Mouse (Mus musculus): Measurements from ENCODE around the gene Dynlt1f. TPM values are rescaled to one million over a fixed set of nuclear protein-coding genes. Genes with fewer than 3 reads are reported as not detected.
"Not testable (repeated sequence)": the region's sequence is repeated elsewhere in the genome, so short reads cannot be mapped to it uniquely, and the experiment has no call there.

Gene Dynlt1f
- total RNA-seq, 2 experiments from 2014 or later: 122 to 127 TPM

DNA sequence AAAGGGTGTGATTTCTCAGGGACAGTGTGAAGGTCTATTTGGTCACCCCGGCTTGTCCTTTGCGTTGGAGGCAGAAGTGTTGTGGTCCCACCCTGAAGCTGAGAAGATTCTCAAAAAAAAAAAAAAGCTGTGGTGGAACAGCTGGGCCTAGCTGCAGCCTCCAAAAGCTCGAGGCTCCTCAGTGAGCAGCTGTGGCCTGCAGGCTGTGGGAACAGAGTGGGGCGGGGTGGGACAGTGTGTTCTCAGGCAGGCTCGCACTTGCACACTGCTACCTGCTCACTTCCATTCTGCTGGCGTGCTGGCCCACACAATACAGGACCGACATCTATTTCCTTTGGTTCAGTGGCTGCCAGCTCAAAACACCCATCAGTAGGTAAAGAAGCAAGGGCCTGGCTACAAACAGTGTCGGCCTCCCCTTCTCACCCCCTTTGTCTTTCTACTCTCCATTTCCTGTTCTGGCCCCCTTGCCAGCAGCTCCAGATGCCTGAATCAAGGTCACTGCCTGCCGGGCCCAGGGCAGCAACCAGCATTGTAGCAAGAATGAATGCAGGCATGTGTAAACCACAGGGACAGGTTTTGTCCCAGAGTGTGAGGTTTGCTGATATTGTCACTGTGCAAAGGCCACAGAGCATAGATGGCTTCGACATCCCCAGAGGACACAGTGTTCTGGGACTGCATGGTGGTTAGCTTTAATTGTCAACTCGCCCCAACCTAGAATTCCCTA lies 5.6 kb upstream of the Dynlt1f start:
- peak; percentile 29 for DNase-seq

DNA sequence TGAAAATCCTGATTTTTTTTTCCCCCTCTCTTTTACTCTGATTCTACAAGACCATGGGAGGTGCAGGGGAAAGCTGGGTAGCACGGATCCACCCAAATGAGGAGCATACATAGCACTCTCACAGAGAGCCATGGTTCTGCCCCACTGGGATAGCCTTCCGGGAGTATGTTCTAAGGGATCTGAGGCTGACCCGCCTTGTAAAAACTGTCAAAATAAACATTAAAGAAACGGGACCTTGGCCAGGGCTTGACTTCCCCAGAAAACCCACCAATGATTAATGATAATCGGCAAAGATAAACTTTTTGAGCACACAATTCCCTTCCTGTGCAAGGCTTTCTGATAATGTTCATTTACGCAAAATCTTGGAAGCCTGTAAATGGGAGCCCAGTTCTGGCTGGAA lies 4.9 kb upstream of the Dynlt1f start:
- not testable (repeated sequence) for DNase-seq

DNA sequence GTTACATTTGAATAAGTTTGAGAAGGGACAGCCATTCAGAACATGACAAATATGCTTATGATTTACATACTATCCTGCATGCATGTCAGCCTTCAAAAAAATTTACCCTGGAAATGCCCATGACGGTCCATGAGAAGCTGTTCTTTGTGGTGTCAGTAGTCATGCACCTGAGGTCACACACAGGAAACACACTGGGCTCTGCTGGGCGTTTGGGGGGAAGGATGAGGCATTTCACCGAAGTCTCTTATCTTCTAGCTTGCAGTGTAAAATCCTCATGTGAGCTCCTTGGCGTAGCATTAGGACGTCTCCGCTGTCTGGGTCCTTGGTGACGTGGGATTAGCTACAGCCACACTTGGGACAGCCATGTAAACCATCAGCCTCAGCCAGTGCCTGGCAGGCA lies 3.1 kb upstream of the Dynlt1f start, which contains the start of gene Sytl3:
Sytl3 (plus strand) TSS at position 293 of the 400 bp plus-strand sequence.
- DNase-seq: not testable (repeated sequence)

DNA sequence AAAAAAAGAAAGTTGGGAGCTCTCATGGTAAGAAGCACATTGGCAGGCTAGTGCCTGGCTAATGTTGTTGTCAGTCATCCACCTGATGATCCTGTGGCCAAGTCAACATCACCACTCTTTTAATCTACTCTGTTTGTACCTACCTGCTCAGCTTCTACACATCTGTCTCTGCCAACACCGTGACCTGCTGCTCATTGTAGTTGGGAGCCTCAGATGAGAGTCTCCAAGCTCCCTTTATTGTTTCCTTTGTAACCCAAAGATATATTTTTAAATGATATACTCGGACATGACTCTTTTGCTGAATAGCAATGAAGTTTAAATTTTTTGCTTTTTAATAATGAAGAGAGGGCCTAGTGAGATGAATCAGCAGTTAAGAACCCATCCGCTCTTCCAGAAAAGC lies 771 bp upstream of the Dynlt1f start:
- DNase-seq: not testable (repeated sequence)

DNA sequence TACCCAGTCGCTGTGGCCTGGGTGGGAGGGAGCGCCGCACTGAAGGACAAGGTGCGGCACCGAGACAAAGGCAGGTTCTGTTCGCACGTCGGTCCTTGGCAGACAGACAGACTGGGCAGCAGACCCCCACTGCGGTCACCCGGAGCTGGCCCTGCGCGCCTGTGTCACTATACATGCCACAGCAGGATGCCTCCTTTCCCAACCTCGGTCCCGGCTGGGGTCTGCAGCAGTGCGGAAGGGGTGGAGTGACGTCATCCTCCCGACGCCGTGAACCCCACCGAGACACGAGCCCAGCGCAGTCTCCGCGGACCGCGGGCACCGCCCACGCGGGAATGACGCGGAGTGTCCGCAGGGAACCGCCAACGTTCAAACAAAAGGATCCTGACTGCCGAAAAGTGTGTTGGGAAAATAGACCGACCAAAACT lies 601 bp downstream of the Dynlt1f start:
- DNase-seq: peak; percentile 73

DNA sequence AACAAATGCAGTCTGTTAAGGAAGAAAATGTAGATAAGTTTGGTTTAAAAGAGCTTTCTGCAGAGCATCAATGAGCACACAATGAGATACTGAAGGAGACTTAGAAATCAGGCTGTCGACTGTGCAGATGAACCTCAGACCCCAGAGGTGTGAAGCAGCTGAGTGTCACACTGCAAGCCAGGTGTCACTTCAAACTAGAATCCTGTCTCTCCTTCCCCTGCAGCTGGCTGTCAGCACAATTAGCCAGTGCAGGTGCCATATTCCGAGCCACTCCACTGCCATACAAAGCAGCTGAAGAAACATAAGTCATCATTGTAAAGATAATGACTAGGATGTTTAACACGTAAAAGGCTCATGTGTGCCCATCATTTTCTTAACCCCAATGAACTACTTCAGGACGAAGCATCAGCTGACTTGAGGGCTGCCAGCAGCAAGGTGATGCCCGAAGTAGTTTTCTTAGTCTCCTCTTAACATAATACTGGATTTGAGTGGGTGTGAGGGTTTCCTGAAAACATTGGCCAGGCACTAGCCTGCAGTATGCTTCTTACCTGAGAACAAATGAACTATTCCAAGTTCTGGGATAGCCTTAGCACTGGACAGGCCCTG lies 2.3 kb downstream of the Dynlt1f start:
- DNase-seq: not testable (repeated sequence)

DNA sequence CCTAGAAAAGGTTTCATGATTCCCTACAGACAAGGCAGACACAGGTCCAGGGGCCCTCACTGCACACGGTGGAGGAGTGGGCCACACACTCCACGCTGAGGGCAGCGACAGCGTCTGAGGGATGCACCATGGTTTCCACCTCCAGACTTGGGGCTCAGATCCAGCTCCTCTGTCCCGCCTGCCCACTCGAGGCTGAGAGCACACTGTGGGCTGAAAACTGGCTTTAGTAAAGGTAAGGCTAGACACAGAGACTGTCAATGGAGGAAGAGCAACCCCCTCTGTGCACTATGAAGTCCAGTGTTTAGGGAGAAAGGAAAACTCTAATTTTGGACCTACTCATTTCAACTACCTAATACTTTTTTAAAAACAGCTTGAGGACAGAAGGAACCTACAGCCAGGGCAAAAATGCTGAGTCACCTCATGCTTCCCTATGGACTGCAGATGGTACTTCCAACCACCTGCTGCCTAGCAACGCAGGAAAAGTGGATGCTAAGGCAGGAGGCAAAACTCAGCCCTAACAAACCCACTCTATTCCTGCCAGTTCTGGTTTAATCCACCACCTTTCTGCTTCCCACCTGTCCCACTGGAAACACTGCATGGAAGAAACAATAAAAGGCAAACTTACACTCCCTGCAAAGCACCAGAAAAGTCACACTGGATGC lies 4.7 kb downstream of the Dynlt1f start:
- DNase-seq: not testable (repeated sequence)

DNA sequence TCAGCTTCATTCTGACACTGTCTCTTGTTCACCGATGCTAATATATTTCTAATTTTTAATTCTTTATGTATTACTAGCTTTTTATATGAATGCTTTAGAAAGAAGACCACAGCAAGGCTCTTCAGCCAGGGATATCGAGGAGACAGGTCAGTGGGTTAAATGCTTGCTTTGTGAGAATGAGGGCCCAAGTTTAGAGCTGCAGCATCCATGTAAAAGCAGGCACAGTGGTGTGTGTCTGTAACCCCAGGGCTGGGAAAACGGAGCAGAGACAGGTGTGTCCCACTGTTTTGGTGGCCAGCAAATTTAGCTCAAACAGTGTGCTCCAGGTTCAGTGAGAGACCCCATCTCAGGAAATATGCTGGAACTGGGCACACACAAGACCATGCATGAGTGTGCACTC lies 8.2 kb downstream of the Dynlt1f start:
- DNase-seq: not testable (repeated sequence)

DNA sequence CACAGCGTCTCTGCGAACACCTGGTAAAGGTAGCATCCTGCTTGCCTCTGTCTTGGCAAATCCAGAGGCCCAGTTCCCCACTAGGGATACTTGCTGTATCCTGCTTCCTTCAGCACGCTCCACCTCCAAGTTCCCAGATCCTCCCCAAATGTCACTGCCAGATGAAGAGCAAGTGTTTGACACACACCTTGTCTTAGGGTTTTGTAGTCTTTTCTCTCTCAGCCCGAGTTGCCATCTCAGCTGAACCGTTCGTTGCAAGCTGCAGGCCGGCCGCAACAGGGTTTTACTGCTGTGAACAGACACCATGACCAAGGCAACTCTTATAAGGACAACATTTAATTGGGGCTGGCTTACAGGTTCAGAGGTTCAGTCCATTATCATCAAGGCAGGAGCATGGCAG lies 8.9 kb downstream of the Dynlt1f start:
- DNase-seq: not testable (repeated sequence)

DNA sequence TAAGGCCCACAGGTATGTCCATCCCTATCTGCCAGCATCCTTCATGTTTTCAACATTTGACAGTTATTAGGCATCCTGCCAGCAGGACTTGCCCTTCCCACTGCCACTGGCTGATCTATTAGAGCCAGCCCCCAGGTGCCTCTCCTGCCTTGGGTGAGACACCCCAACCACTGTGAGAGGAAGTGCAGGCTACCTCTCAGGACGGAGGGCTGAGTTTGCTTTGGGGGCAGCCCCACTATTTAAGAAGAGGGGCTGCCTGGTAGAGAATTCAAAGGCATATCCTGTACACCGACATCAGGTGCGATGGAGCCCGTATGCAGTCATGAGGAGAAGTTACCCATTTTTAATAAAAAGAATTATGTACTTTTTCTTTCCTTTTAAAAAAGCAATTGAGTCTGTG lies 10.0 kb downstream of the Dynlt1f start:
- DNase-seq: not testable (repeated sequence)

DNA sequence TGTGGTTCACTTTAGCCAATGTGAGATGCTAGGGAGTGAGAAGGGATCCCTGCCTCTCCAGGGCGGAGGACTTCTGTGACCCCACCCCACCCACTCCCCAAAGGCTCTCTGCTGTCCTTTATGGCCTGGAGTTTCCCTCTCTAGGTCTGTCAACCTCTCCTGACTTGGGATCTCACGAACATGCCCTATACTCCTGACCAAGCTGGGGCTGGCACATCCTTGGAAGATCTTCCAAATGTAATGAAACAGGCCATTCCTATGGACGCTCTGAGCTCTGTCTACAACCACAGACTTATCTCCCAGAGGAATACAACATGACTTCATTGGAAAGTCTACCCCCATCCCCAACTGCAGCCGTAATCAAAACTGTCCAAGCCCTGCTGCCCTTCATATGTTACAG lies 11.0 kb downstream of the Dynlt1f start:
- DNase-seq: not testable (repeated sequence)

DNA sequence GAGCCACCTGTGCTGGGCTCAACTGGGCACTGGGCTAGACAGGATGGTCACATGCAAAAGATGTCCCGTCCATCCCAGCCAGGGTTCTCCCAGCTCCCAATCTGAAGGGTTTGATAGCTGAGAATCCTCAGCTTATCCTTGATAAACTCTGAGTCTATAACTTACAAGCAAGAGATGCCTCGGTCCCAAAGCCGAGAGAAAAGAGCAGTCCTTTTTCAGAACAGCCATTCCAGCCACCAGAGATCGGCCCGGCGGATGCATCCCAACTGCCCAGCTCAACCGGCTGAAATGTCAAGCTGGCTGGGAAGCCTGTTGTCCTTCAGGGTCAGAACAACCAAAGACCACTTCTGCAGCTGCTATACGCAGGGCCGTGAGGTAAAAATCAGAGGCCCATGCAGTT lies 11.5 kb downstream of the Dynlt1f start:
- not testable (repeated sequence) for DNase-seq

DNA sequence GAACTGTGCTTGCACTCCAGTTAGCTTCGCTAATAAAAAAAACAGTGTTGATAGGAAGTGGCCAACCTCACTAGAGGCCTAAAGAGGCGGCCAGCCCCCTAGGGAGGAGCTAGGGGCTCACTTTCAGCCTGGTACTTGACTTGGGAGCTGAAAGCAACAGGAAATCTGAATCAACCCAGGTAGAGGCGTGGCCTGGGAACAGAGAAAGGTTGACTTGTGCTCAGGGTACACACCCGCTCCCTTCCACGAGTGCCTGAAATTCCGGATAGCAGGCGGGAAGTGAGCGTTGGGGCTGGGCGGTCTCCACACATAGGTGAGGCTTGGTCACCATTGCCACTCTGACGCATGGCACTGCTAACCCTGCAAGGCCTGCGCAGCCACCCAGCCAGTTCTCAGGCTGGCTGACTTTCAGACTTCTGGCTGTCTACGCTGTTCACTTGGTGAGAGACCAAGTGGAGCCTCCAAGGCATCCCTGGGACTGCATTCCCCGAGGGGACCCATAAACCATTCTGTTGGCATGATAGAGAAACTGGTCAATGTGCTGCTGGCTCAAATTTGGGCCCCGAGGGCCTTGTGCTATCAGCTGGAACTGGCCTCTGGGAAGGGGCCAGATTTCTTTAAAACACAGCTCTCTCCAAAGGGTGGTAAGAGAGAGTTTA lies 14.8 kb downstream of the Dynlt1f start:
- peak; percentile 55 for DNase-seq

DNA sequence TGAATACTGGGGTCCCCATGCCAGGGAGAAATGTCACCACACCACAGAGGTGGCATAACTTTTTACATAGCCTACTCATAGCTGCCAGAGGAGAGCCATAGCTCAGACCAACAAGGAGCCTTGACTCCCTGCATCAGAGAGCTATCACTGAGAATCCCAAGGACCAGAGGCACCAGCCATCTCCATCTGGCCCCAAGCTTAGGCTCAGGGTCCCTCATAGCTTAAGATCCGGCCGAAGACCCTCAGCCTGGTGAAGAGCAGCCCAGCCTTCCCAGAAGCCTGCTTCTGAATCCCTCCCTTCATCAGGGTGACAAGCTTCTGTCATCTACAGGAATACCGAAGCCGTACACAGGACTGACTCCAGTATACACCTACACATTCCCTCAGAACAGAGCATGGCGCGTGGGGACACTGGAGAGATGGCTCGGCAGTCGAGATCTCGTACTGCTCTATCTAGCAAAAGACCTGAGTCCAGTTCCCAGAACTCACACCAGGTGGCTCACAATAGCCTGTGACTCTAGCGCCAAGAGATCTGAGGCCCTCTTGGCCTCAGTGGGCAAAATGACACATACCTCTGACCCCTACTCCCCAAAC lies 15.6 kb downstream of the Dynlt1f start:
- DNase-seq: not testable (repeated sequence)

DNA sequence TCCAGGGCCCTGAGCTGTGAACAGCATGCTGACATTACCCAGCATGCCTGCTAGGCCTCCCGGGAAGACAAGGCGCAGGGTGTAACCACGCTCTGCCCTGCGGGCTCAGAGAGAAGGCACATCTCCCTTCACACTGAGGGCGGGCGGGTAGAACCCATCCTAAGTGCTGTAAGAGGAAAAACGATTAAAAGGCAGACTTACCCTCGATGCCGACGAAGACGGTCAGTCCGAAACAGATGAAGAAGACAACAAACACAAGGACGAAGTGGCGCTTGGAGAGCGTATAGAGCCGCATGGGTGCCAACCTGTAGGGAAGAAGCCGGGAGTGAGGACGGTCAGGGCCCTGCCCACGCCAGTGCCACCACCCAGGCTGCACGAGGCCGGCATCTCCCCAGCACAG lies 16.2 kb downstream of the Dynlt1f start:
- not testable (repeated sequence) for DNase-seq

DNA sequence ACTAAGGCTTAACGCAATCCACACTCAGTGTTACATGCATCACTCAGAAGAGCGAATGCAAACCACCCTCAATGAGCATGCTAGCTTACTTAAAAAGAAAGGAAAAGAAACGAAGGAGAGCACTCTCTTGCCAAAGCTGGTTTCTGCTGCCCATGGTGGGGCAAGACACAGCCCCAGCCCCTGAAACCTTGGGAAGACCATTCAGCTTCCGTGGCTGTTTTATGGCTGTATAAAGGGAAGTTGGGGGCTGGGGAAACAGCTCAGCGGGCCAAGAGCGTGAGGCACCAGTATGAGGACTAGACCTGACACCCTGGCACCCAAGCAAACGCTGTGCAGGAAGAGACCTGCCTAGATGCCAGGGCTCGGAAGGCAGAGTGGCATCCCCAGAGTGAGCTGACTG lies 17.3 kb downstream of the Dynlt1f start:
- DNase-seq: not testable (repeated sequence)

DNA sequence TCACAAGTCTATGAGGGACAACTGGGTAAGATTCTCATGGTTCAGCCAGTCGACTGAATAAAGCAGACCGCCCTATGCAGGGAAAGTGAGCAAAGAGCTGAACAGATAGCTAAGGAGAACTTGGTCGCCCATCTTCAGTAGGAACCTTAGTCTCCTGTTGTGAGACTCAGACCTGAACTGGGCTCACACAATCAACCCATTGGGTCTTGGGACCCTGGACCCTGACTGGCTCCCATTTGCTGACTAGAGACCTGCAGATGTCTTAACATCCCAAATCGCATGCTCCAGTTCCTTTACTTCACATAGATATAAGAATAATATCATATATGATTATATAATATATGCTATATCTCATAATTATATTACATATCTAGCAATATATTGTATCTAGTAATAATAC lies 18.3 kb downstream of the Dynlt1f start:
- not testable (repeated sequence) for DNase-seq

DNA sequence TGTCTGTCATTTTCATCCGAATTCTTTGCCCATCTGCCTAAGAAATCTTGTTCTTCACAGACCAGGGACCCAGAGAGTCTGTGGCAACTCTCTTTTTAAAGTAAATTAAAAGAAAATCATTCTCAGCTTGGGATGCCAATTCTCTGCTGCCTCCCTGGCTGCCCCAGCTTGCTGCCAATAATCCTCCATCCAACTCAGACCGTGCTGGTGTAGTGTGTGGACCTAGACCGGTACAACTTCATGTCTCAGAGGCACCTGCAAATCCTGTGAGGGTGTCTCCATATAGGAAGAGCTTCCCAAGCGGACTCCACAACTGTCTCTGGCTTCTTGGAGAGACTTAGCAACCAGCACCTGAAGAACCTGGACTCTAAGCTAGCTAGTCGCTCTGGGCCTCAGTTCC lies 18.8 kb downstream of the Dynlt1f start:
- DNase-seq: no peak

DNA sequence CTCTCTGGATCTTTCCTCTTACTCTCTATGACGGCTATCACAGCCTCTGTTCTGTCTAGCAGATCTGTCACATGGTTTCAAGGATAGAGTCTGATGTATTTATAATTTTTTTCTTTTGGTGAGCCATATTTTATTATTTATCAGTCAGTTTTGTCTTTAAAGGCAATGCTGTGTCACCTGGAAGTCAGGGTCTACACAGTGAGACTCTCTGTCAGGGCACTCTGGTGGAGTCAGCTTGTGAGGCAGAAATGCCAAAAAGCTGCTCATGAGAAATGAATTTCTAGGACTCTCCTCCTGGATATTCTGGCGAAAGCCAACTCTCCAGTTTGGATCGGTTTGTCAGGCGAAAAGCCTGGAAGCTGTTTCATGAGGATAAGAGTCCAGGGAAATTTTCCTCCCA lies 19.9 kb downstream of the Dynlt1f start:
- not testable (repeated sequence) for DNase-seq

DNA sequence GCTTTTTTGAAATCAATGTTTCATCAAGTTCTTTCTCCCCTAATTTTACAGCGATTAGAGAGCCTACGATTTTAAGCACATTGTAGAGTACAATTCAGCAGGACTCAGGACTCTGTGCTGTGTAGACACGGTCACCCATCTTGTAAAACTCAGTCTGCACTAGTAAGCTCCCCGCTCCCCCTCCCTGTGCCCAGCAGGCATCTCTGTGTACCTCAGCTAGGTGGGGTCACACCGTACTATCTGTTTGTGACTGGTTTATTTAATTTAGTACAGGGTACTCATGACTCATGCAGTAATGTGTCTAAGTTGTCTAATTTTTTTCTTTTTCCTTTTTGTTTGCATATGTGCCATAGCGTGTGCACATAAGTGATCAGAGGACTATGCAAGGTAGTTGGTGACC lies 22.9 kb downstream of the Dynlt1f start:
- not testable (repeated sequence) for DNase-seq

DNA sequence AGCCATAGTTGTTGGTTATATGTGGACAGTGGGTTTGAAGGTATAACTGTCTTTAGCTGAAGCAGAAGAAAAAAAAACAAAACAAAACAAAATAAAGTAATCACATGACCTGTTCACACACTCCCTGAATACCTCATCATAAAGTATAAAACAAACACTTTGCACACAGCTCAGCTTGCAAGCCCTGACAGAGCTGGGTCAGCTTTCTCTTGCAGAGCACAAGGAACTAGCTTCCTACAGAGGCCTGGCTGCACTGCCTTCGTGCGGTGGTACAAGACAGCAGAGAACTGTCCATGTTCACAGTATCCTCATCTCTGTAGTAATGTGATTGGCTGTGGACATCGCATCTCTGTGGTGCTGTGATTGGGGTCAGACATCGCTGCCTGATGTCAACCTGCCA lies 25.3 kb downstream of the Dynlt1f start:
- DNase-seq: not testable (repeated sequence)

DNA sequence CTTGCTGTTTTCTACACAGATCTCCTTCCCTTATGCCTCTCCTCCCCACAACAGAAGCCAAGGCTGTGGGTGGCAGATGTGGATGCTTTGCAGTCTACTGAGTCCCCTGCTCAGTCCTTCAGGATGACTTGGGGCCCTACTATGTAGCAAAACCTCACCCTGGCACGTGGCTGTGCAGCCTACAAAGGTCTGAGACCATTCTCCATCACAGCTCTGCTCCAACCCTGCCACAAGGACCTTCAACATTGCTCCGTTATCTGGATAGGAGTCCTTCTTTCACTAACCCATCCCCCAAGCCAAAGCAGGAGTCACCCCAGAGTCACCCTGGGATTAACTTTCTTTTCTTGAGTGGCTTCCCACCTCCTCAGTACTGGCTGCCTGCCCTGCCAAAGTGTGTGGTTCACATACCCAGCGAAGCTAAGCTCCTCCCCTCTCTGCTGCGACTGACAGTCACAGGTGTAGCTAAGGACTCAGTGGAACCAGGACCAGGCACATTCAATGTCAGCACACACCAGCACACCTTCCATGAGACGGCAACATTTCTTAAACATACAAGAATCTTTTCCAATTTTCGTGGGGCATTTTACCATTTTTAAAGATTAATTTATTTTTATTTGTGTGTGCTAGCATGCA lies 30.7 kb downstream of the Dynlt1f start:
- DNase-seq: not testable (repeated sequence)
